In genomic region chr3:65385771-65386170, GRCm38 (mm10) we compare ENCODE assay signal across 21 mouse cellular contexts. TPM values are rescaled to one million over a fixed set of nuclear protein-coding genes. Genes with fewer than 3 reads are reported as not detected.
A peak's percentile ranks its signal among the peaks of the same experiment; 100 is the strongest.
DNase-seq lines count a peak whose midpoint lies in the region; ATAC-seq lines count a peak whose summit lies in the region.
"Had no signal": no experiment of that assay in that cellular context is flagged by ENCODE, and none has a peak within 500 bp of the region (broad histone marks: within the 10 kb centered on the region; RNA-seq: fewer than 3 reads in every experiment).

No protein-coding gene starts in this region.

- H3K4me1 ChIP-seq in heart, embryonic 13.5 days = peaks cover 50% of the 10 kb centered on the region

- DNase-seq in heart, adult 9 months (ENCODE audit: low spot score in 2 of 2) = peak; percentile 31 to 61
- DNase-seq in heart, postnatal 25 days (ENCODE audit: low spot score) = no peak
- DNase-seq in 3T3-L1 (ENCODE audit: low read depth, low spot score) (peak; percentile 39), 416B (ENCODE audit: low read depth) (peak; percentile 54)
- DNase-seq in frontal cortex, postnatal 14 days (ENCODE audit: low spot score in 2 of 2) = no peak
- DNase-seq in spleen, postnatal 36 days (ENCODE audit: low spot score in 2 of 2) = no peak
- DNase-seq: adrenal gland, adult 2 months; cerebellum, adult 11-12 months; cerebellum, postnatal 14 days; kidney, adult 11 months; kidney, postnatal 4 days; layer of hippocampus, adult 9-11 months; liver, embryonic 13.5 days; lung, embryonic 14.5 days; right cerebral cortex, adult 18-20 months had no signal

- no peak overlapping the region for H3K4me3 ChIP-seq in heart, embryonic 13.5 days
- H3K4me3 ChIP-seq: forebrain, embryonic 10.5 days; hindbrain, embryonic 13.5 days; limb, embryonic 13.5 days; liver, embryonic 13.5 days; midbrain, embryonic 12.5 days; neural tube, embryonic 15.5 days had no signal

- H3K27ac ChIP-seq in heart, embryonic 13.5 days (replicated peaks) = peak overlapping the region; percentile 42
- H3K27ac ChIP-seq: forebrain, embryonic 10.5 days; hindbrain, embryonic 13.5 days; limb, embryonic 13.5 days; liver, embryonic 13.5 days; midbrain, embryonic 12.5 days; neural tube, embryonic 15.5 days had no signal

- H3K27me3 ChIP-seq in heart, embryonic 13.5 days (replicated peaks) = no peaks in the 10 kb centered on the region
- H3K27me3 ChIP-seq: hindbrain, embryonic 13.5 days; limb, embryonic 13.5 days; liver, embryonic 13.5 days; midbrain, embryonic 12.5 days; neural tube, embryonic 15.5 days had no signal

- H3K36me3 ChIP-seq in heart, embryonic 13.5 days = peaks cover 92% of the 10 kb centered on the region

- no peak overlapping the region for H3K4me2 ChIP-seq in heart, embryonic 13.5 days
- H3K4me2 ChIP-seq: hindbrain, embryonic 13.5 days; limb, embryonic 13.5 days; liver, embryonic 13.5 days; lung, embryonic 14.5 days; midbrain, embryonic 12.5 days; neural tube, embryonic 15.5 days had no signal

- no peak overlapping the region for H3K9ac ChIP-seq in heart, embryonic 13.5 days
- H3K9ac ChIP-seq: hindbrain, embryonic 13.5 days; limb, embryonic 13.5 days; liver, embryonic 13.5 days; lung, embryonic 14.5 days; midbrain, embryonic 12.5 days; neural tube, embryonic 15.5 days had no signal

- intact Hi-C loops in heart, postnatal 25 days (cut with DNase I) = loop anchor here (10.0 kb wide), 1 partner anchor 479 kb away; no protein-coding TSS in a partner anchor

- H3K9me3 ChIP-seq in heart, embryonic 13.5 days = no peaks in the 10 kb centered on the region
- H3K9me3 ChIP-seq: forebrain, embryonic 10.5 days; hindbrain, embryonic 13.5 days; limb, embryonic 13.5 days; liver, embryonic 13.5 days; midbrain, embryonic 12.5 days; neural tube, embryonic 15.5 days had no signal

- no peak for ATAC-seq in heart, embryonic 13.5 days (ENCODE audit: extremely low read depth, insufficient number of reproducible peaks, low FRiP score, low TSS enrichment)

RNA-seq across cellular contexts. Expression of gene Ssr3, which starts 6.7 kb away (rescaled TPM):
- 100 to 1,000 TPM; 117 to 128 TPM for total RNA-seq in heart, postnatal 25 days (2021)
- 200 and 212 TPM in 2 replicates for polyA plus RNA-seq in heart, embryonic 13.5 days (2015; fragmentation: Nextera tagmentation; extraction: Ambion mirVana)

Comparison
In these comparisons a context has a peak if more than half of its experiments do, and no peak if none do; other contexts are left out.
1. DNase-seq: peak in heart, adult 9 months (2 of 2), 3T3-L1 (single experiment) and 416B (single experiment); none in heart, postnatal 25 days (single experiment), frontal cortex, postnatal 14 days (0 of 2) and spleen, postnatal 36 days (0 of 2).